Mouse (Mus musculus): ENCODE measurements around the gene Pxmp4. TPM values are rescaled to one million over a fixed set of nuclear protein-coding genes. Genes with fewer than 3 reads are reported as not detected.

The Pxmp4 gene
- polyA plus RNA-seq, 1 experiment: 28.8 TPM

GRCm38 (mm10) chr2:154574271-154574670, 29.2 kb downstream of the Pxmp4 start:
- WGBS: 78% methylated on average over 7 of the region's 7 CpGs
- TF ChIP-seq CTCF (IDR thresholded peaks at IDR 0.05; ENCODE audit: extremely low read depth, insufficient read length, insufficient replicate concordance, low read depth, low read length): no peak
- no peak for TF ChIP-seq POLR2A (IDR thresholded peaks at IDR 0.05; ENCODE audit: low read depth, low read length)

GRCm38 (mm10) chr2:154572996-154573395, 30.5 kb downstream of the Pxmp4 start:
- Histone ChIP-seq H3K27me3 (ENCODE audit: control insufficient read depth, insufficient read depth, low read length) (no peaks in the 10 kb centered on the region), H3K27ac (ENCODE audit: insufficient read depth, low read depth, low read length) (no peak overlapping the region), H3K4me3 (ENCODE audit: low read depth, low read length) (no peak overlapping the region), H3K36me3 (ENCODE audit: control insufficient read depth, insufficient read depth, low read length) (no peaks in the 10 kb centered on the region), H3K4me1 (ENCODE audit: control insufficient read depth, insufficient read depth, insufficient read length, low read length) (peaks cover 5% of the 10 kb centered on the region; the same call in 1 of the 2 replicates)
- TF ChIP-seq POLR2A (IDR thresholded peaks at IDR 0.05; ENCODE audit: low read depth, low read length) (no peak), CTCF (IDR thresholded peaks at IDR 0.05; ENCODE audit: extremely low read depth, insufficient read length, insufficient replicate concordance, low read depth, low read length) (no peak)
- 79% methylated on average over 3 of the region's 3 CpGs for WGBS

More at GRCm38 (mm10) chr2:154574271-154574670, 29.2 kb downstream of the Pxmp4 start:
- Histone ChIP-seq H3K27me3 (ENCODE audit: control insufficient read depth, insufficient read depth, low read length) (no peaks in the 10 kb centered on the region), H3K27ac (ENCODE audit: insufficient read depth, low read depth, low read length) (no peak overlapping the region), H3K36me3 (ENCODE audit: control insufficient read depth, insufficient read depth, low read length) (no peaks in the 10 kb centered on the region), H3K4me1 (ENCODE audit: control insufficient read depth, insufficient read depth, insufficient read length, low read length) (no peaks in the 10 kb centered on the region), H3K4me3 (ENCODE audit: low read depth, low read length) (no peak overlapping the region)

GRCm38 (mm10) chr2:154571976-154572375, 31.5 kb downstream of the Pxmp4 start:
- no peak overlapping the region for H3K27ac ChIP-seq (ENCODE audit: insufficient read depth, low read depth, low read length)
- no peak for TF ChIP-seq POLR2A (IDR thresholded peaks at IDR 0.05; ENCODE audit: low read depth, low read length)
- TF ChIP-seq CTCF (IDR thresholded peaks at IDR 0.05; ENCODE audit: extremely low read depth, insufficient read length, insufficient replicate concordance, low read depth, low read length): no peak
- H3K36me3 ChIP-seq (ENCODE audit: control insufficient read depth, insufficient read depth, low read length): no peaks in the 10 kb centered on the region
- H3K27me3 ChIP-seq (ENCODE audit: control insufficient read depth, insufficient read depth, low read length): no peaks in the 10 kb centered on the region
- WGBS: 81% methylated on average over 8 of the region's 8 CpGs
- H3K4me1 ChIP-seq (ENCODE audit: control insufficient read depth, insufficient read depth, insufficient read length, low read length): peaks cover 5% of the 10 kb centered on the region; the same call in 1 of the 2 replicates
- H3K4me3 ChIP-seq (ENCODE audit: low read depth, low read length): no peak overlapping the region

- 64% methylated on average over 4 of the region's 4 CpGs for WGBS
- TF ChIP-seq CTCF (IDR thresholded peaks at IDR 0.05; ENCODE audit: extremely low read depth, insufficient read length, insufficient replicate concordance, low read depth, low read length) (no peak), POLR2A (IDR thresholded peaks at IDR 0.05; ENCODE audit: low read depth, low read length) (no peak)
- no peaks in the 10 kb centered on the region for H3K27me3 ChIP-seq (ENCODE audit: control insufficient read depth, insufficient read depth, low read length)
- H3K4me1 ChIP-seq (ENCODE audit: control insufficient read depth, insufficient read depth, insufficient read length, low read length): peaks cover 5% of the 10 kb centered on the region; the same call in 1 of the 2 replicates
- no peak overlapping the region for H3K27ac ChIP-seq (ENCODE audit: insufficient read depth, low read depth, low read length)
- no peaks in the 10 kb centered on the region for H3K36me3 ChIP-seq (ENCODE audit: control insufficient read depth, insufficient read depth, low read length)
- H3K4me3 ChIP-seq (ENCODE audit: low read depth, low read length): no peak overlapping the region
These were observed 32.2 kb downstream of the Pxmp4 start for GRCm38 (mm10) chr2:154571266-154571665.

- Histone ChIP-seq H3K4me3 (ENCODE audit: low read depth, low read length) (no peak overlapping the region), H3K36me3 (ENCODE audit: control insufficient read depth, insufficient read depth, low read length) (no peaks in the 10 kb centered on the region), H3K4me1 (ENCODE audit: control insufficient read depth, insufficient read depth, insufficient read length, low read length) (peaks cover 5% of the 10 kb centered on the region; the same call in 1 of the 2 replicates), H3K27me3 (ENCODE audit: control insufficient read depth, insufficient read depth, low read length) (no peaks in the 10 kb centered on the region), H3K27ac (ENCODE audit: insufficient read depth, low read depth, low read length) (no peak overlapping the region)
- no peak for TF ChIP-seq CTCF (IDR thresholded peaks at IDR 0.05; ENCODE audit: extremely low read depth, insufficient read length, insufficient replicate concordance, low read depth, low read length)
- TF ChIP-seq POLR2A (IDR thresholded peaks at IDR 0.05; ENCODE audit: low read depth, low read length): no peak
- 62% methylated on average over 4 of the region's 4 CpGs for WGBS
These were observed 32.8 kb downstream of the Pxmp4 start for GRCm38 (mm10) chr2:154570666-154571065.

GRCm38 (mm10) chr2:154569836-154570286, 33.6 kb downstream of the Pxmp4 start, which contains the start of gene E2f1:
Gene E2f1, minus strand, starts transcription at chr2:154569892.
- WGBS: 0% methylated on average over 40 of the region's 44 CpGs
- H3K27me3 ChIP-seq (ENCODE audit: control insufficient read depth, insufficient read depth, low read length): no peaks in the 10 kb centered on the region
- H3K4me3 ChIP-seq (ENCODE audit: low read depth, low read length): peak within 1 kb of the TSS; percentile 71
- no peaks in the 10 kb centered on the region for H3K36me3 ChIP-seq (ENCODE audit: control insufficient read depth, insufficient read depth, low read length)
- H3K4me1 ChIP-seq (ENCODE audit: control insufficient read depth, insufficient read depth, insufficient read length, low read length): peaks cover 5% of the 10 kb centered on the region; the same call in 1 of the 2 replicates
- H3K27ac ChIP-seq (ENCODE audit: insufficient read depth, low read depth, low read length): no peak within 1 kb of the TSS
- no peak for TF ChIP-seq POLR2A (IDR thresholded peaks at IDR 0.05; ENCODE audit: low read depth, low read length)
- TF ChIP-seq CTCF (IDR thresholded peaks at IDR 0.05; ENCODE audit: extremely low read depth, insufficient read length, insufficient replicate concordance, low read depth, low read length): no peak

- no peak overlapping the region for H3K27ac ChIP-seq (ENCODE audit: insufficient read depth, low read depth, low read length)
- H3K4me3 ChIP-seq (ENCODE audit: low read depth, low read length): peak overlapping the region; percentile 71
- TF ChIP-seq POLR2A (IDR thresholded peaks at IDR 0.05; ENCODE audit: low read depth, low read length) (no peak), CTCF (IDR thresholded peaks at IDR 0.05; ENCODE audit: extremely low read depth, insufficient read length, insufficient replicate concordance, low read depth, low read length) (no peak)
- peaks cover 5% of the 10 kb centered on the region; the same call in 1 of the 2 replicates for H3K4me1 ChIP-seq (ENCODE audit: control insufficient read depth, insufficient read depth, insufficient read length, low read length)
- no peaks in the 10 kb centered on the region for H3K36me3 ChIP-seq (ENCODE audit: control insufficient read depth, insufficient read depth, low read length)
- WGBS: 1% methylated on average over 67 of the region's 70 CpGs
- no peaks in the 10 kb centered on the region for H3K27me3 ChIP-seq (ENCODE audit: control insufficient read depth, insufficient read depth, low read length)
These were observed 34.3 kb downstream of the Pxmp4 start for GRCm38 (mm10) chr2:154569071-154569748.
